Mouse (Mus musculus) spleen, adult 2 months (tissue): ENCODE results near the gene Galnt17.

Source experiments
- CTCF ChIP-seq: fragments of 200-500 bp; IDR thresholded peaks from 2 replicates; pipeline ENCODE4 v1.5.1; 2011; ENCODE audit warnings: mild to moderate bottlenecking, inconsistent platforms; ENCODE audit not compliant: insufficient read depth, insufficient read length, insufficient replicate concordance; ENCODE audit errors: extremely low read depth
- POLR2A ChIP-seq: fragments of 200-500 bp; IDR thresholded peaks from 2 replicates; pipeline ENCODE4 v1.6.1; 2011; ENCODE audit warnings: low read depth, low read length, inconsistent platforms

- TF ChIP-seq CTCF: no peak
- no peak for TF ChIP-seq POLR2A
Observed at GRCm38 (mm10) chr5:131000572-131000971, 307.7 kb downstream of the Galnt17 start.
